Mouse (Mus musculus) ES-E14 (cell line): ENCODE measurements around the gene Dnal1.
"Not testable (repeated sequence)": the region's sequence is repeated elsewhere in the genome, so short reads cannot be mapped to it uniquely, and the experiment has no call there.

Experiments used
- HCFC1 ChIP-seq: IDR thresholded peaks from 2 replicates; pipeline ENCODE4 v1.6.1; 2012; ENCODE audit warnings: low read length, inconsistent platforms, borderline replicate concordance; ENCODE audit not compliant: insufficient read depth
- MAFK ChIP-seq: IDR thresholded peaks from 2 replicates; pipeline ENCODE4 v1.6.1; 2014; ENCODE audit warnings: mild to moderate bottlenecking, low read depth, low read length, inconsistent platforms; ENCODE audit not compliant: insufficient read depth
- ZC3H11A ChIP-seq: IDR thresholded peaks from 2 replicates; pipeline ENCODE4 v1.6.1; 2012; ENCODE audit warnings: low read depth, mild to moderate bottlenecking, inconsistent platforms, low read length, borderline replicate concordance
- ZNF384 ChIP-seq: IDR thresholded peaks from 2 replicates; pipeline ENCODE4 v1.6.1; 2012; ENCODE audit warnings: low read depth, low read length, inconsistent platforms

- TF ChIP-seq ZC3H11A, ZNF384, MAFK, HCFC1: not testable (repeated sequence)
Observed at GRCm38 (mm10) chr12:84069582-84069981, 44.6 kb upstream of the Dnal1 start.
